Mouse (Mus musculus) liver, postnatal 0 days (tissue): ENCODE results near the gene Trim63. TPM values are rescaled to one million over a fixed set of nuclear protein-coding genes. Genes with fewer than 3 reads are reported as not detected.
"Not testable (repeated sequence)": the region's sequence is repeated elsewhere in the genome, so short reads cannot be mapped to it uniquely, and the experiment has no call there.

Experiments
- ATAC-seq: fragments of 200-750 bp; cut with Nextera tagmentation; 2 replicates; pipeline ENCODE4 v1.8.0; 2017; ENCODE audit warnings: mild to moderate bottlenecking, moderate library complexity
- DNase-seq: peaks from one replicate; pipeline ENCODE4 v3.0.0-alpha.2; 2016
- H3K27ac ChIP-seq: fragments of 300-500 bp; sonication (generic); 2 replicates; pipeline ENCODE4 v1.5.1; 2014; ENCODE audit warnings: antibody characterized with exemption, moderate library complexity, mild to moderate bottlenecking, low read depth
- H3K27me3 ChIP-seq: fragments of 300-500 bp; sonication (generic); 2 replicates; pipeline ENCODE4 v1.6.1; 2014; ENCODE audit warnings: low read length, control low read depth, mixed read lengths; ENCODE audit not compliant: insufficient read depth
- H3K36me3 ChIP-seq: fragments of 300-500 bp; sonication (generic); replicated peaks from 2 replicates; pipeline ENCODE4 v1.6.1; 2014; ENCODE audit warnings: mild to moderate bottlenecking, control low read depth, low read length, moderate library complexity, mixed read lengths; ENCODE audit not compliant: insufficient read depth
- H3K4me1 ChIP-seq: fragments of 300-500 bp; sonication (generic); 2 replicates; pipeline ENCODE4 v1.6.1; 2014; ENCODE audit warnings: antibody characterized with exemption, mild to moderate bottlenecking, control low read depth; ENCODE audit not compliant: insufficient read depth
- H3K4me2 ChIP-seq: fragments of 300-500 bp; sonication (generic); 2 replicates; pipeline ENCODE4 v1.6.1; 2014; ENCODE audit warnings: low read depth, mild to moderate bottlenecking, low read length, moderate library complexity, mixed read lengths
- H3K4me3 ChIP-seq: fragments of 300-500 bp; sonication (generic); 2 replicates; pipeline ENCODE4 v1.5.1; 2014; ENCODE audit warnings: low read depth, low read length
- H3K9ac ChIP-seq: fragments of 300-500 bp; sonication (generic); replicated peaks from 2 replicates; pipeline ENCODE4 v1.6.1; 2014; ENCODE audit warnings: mild to moderate bottlenecking, moderate library complexity
- H3K9me3 ChIP-seq: fragments of 300-500 bp; sonication (generic); 2 replicates; pipeline ENCODE4 v1.6.1; 2016; ENCODE audit warnings: mild to moderate bottlenecking, control low read depth, low read length, mixed read lengths
- CTCF ChIP-seq: sonication (generic); IDR thresholded peaks from 2 replicates; pipeline ENCODE4 v1.5.1; 2016; ENCODE audit warnings: antibody characterized with exemption, low read depth
- EP300 ChIP-seq: IDR thresholded peaks from 2 replicates; pipeline ENCODE4 v1.6.1; 2016; ENCODE audit warnings: antibody characterized with exemption, low read depth, mild to moderate bottlenecking
- WGBS: fragments of 180-500 bp; shearing (Covaris S2); extraction: QIAGEN DNeasy Blood & Tissue Kit; methylation state at CpG from one replicate; pipeline ENCODE4 v1.1.7; 2014; ENCODE audit not compliant: insufficient replicate concordance; 5-methylcytosine and 5-hydroxymethylcytosine counted together
- polyA plus RNA-seq: library from polyadenylated mRNA; unstranded; fragments of >200 nt; fragmentation: Nextera tagmentation; extraction: Ambion mirVana; gene quantifications from 2 replicates; pipeline ENCODE4 v1.2.1, GENCODE M21; 2015

Gene Trim63
- polyA plus RNA-seq, 1 experiment from 2014 or later = 0.34 TPM

DNA sequence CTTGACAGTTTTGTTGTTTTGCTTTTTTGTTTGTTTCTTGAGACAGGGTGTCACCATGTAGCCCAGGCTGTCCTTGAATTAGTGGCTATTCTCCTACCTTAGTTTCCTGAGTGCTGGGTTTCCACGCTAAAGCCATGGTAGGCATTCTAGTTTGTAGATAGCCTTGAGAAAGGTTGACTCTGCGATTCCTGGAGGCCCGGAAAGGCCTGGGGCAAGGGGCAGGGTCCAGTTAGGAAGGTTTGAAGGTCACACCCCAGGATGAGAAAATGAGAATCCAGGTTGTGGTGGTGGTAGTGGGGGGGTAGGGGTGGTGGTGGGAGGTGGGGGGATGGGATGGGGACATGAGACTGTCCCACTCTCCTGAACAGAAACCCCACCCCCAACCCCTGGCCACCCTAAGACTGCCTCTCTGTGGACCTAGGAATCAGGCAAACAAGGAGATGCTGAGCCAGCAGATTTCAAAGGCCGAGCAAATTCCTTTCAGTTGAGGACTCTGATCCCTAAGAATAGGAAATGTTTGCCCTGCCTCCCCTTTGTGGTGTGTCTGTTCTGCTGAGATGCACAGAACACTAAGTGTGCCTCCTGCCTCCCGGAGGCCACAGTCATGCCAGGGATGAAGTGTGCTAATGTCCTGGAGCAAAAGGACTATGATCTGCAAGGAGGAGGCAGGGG is 12.1 kb downstream of the Trim63 start:
- Histone ChIP-seq H3K27ac (no peak overlapping the region), H3K36me3 (no peaks in the 10 kb centered on the region), H3K9ac (no peak overlapping the region), H3K4me1 (no peaks in the 10 kb centered on the region), H3K4me2 (no peak overlapping the region), H3K4me3 (no peak overlapping the region), H3K9me3 (no peaks in the 10 kb centered on the region), H3K27me3 (no peaks in the 10 kb centered on the region)
- no peak for TF ChIP-seq CTCF
- no peak for TF ChIP-seq EP300
- ATAC-seq = no peak
- no peak for DNase-seq
- WGBS = 63% methylated on average over 5 of the region's 5 CpGs

DNA sequence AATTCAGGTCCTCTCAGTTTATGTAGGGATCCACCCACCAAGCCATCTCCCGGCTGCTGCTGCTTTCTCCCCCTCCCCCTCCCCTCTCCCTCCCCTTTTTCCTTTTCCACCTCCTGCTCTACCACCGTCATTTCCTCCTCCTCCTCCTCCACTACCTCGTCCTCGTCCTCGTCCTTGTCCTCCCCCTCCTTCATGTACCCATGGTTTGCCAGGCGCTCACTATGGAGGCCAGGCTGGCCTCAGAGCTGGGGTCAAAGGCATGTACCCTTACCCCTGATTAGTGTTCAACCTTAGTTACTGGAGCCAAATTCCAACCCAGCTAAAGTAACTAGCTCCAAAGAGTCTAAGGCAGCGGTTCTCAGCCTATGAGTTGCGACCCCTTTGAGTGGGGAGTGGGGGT is 13.2 kb downstream of the Trim63 start:
- no peaks in the 10 kb centered on the region for H3K9me3 ChIP-seq
- no peak overlapping the region for H3K4me2 ChIP-seq
- 59% methylated on average over 8 of the region's 8 CpGs for WGBS
- H3K36me3 ChIP-seq = no peaks in the 10 kb centered on the region
- H3K4me3 ChIP-seq = no peak overlapping the region
- ATAC-seq (no peak), DNase-seq (no peak)
- no peak overlapping the region for H3K9ac ChIP-seq
- no peaks in the 10 kb centered on the region for H3K4me1 ChIP-seq
- no peak overlapping the region for H3K27ac ChIP-seq
- no peak for TF ChIP-seq EP300
- no peak for TF ChIP-seq CTCF
- no peaks in the 10 kb centered on the region for H3K27me3 ChIP-seq

- DNase-seq (no peak), ATAC-seq (no peak)
- Histone ChIP-seq H3K27ac (no peak overlapping the region), H3K4me2 (no peak overlapping the region), H3K27me3 (no peaks in the 10 kb centered on the region), H3K36me3 (no peaks in the 10 kb centered on the region), H3K4me1 (no peaks in the 10 kb centered on the region), H3K9ac (no peak overlapping the region), H3K4me3 (no peak overlapping the region), H3K9me3 (no peaks in the 10 kb centered on the region)
- 69% methylated on average over 8 of the region's 8 CpGs for WGBS
- TF ChIP-seq CTCF = no peak
- TF ChIP-seq EP300 = no peak
Observed at GRCm38 (mm10) chr4:134328832-134329231, 13.9 kb downstream of the Trim63 start.

GRCm38 (mm10) chr4:134330281-134330680 is 15.4 kb downstream of the Trim63 start:
- DNase-seq (no peak), ATAC-seq (no peak)
- H3K9me3 ChIP-seq = no peaks in the 10 kb centered on the region
- no peaks in the 10 kb centered on the region for H3K36me3 ChIP-seq
- H3K4me3 ChIP-seq = no peak overlapping the region
- no peaks in the 10 kb centered on the region for H3K27me3 ChIP-seq
- TF ChIP-seq CTCF (no peak), EP300 (no peak)
- no peak overlapping the region for H3K4me2 ChIP-seq
- H3K4me1 ChIP-seq = no peaks in the 10 kb centered on the region
- no peak overlapping the region for H3K27ac ChIP-seq
- 63% methylated on average over 5 of the region's 5 CpGs for WGBS
- H3K9ac ChIP-seq = no peak overlapping the region

- not testable (repeated sequence) for H3K9me3 ChIP-seq, H3K36me3 ChIP-seq, H3K27ac ChIP-seq, ATAC-seq, H3K4me2 ChIP-seq, H3K4me3 ChIP-seq, H3K4me1 ChIP-seq, DNase-seq, H3K9ac ChIP-seq
- WGBS = 71% methylated on average over 6 of the region's 6 CpGs
- H3K27me3 ChIP-seq = peaks cover 38% of the 10 kb centered on the region
Observed at GRCm38 (mm10) chr4:134341231-134341630, 26.3 kb downstream of the Trim63 start.

DNA sequence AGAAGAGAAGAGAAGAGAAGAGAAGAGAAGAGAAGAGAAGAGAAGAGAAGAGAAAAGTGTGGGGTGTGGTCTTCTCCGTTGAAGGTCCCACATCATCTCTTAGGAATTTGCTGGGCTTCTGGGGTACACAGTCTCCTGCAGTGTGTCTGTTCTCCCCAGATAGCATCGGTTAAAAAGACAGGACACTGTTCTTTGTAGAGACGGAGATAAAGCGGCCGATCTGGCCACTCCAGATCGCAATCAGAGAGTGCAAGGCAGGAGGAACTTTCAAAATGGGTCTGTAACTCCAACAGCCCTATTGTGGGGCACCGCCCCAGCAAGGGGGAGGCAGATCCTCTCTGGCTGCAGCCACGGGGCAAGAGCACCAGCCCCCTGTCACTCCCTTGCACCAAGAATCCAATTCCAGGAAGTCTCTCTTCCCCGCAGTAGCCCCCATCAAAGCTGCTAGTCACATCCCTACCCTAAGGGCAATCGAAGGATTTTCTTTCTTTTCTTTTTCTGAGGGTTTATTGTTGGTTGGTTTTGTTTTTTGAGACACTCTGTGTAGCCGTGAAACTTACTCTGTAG is 27.4 kb downstream of the Trim63 start:
- no peak for DNase-seq
- Histone ChIP-seq H3K4me2 (no peak overlapping the region), H3K36me3 (no peaks in the 10 kb centered on the region), H3K4me3 (no peak overlapping the region), H3K4me1 (peaks cover 9% of the 10 kb centered on the region; the same call in 1 of the 2 replicates), H3K27me3 (peaks cover 38% of the 10 kb centered on the region), H3K27ac (no peak overlapping the region), H3K9ac (no peak overlapping the region), H3K9me3 (no peaks in the 10 kb centered on the region)
- no peak for ATAC-seq
- no peak for TF ChIP-seq CTCF
- TF ChIP-seq EP300 = no peak
- WGBS = 10% methylated on average over 11 of the region's 11 CpGs
